Mouse (Mus musculus): ENCODE data around the gene Ap2a1.

GRCm38 (mm10) chr7:44890180-44890579, 39.1 kb downstream of the Ap2a1 start:
- TF ChIP-seq CTCF (IDR thresholded peaks at IDR 0.05; ENCODE audit: extremely low read depth, insufficient read depth, low read length), result no peak
- TF ChIP-seq POLR2A (IDR thresholded peaks at IDR 0.05; ENCODE audit: extremely low read depth, insufficient read depth, low read length), result no peak

Measured in cortical plate, adult 2 months (tissue).